Mouse (Mus musculus) limb, embryonic 14.5 days (tissue): ENCODE measurements around the gene Hao1. TPM values are rescaled to one million over a fixed set of nuclear protein-coding genes. Genes with fewer than 3 reads are reported as not detected.

Source experiments
- ATAC-seq: fragments of 200-750 bp; cut with Nextera tagmentation; 2 replicates; pipeline ENCODE4 v1.8.0; 2017; ENCODE audit warnings: low read depth, moderate number of reproducible peaks, moderate TSS enrichment; ENCODE audit not compliant: low FRiP score
- DNase-seq: peaks from one replicate; pipeline ENCODE4 v3.0.0-alpha.2; 2015; ENCODE audit warnings: low spot score
- H3K27ac ChIP-seq: fragments of 300-500 bp; sonication (generic); replicated peaks from 2 replicates; pipeline ENCODE4 v1.5.1; 2014; ENCODE audit warnings: low read depth, mild to moderate bottlenecking, low read length, moderate library complexity, mixed read lengths
- H3K27me3 ChIP-seq: fragments of 300-500 bp; sonication (generic); 2 replicates; pipeline ENCODE4 v1.6.1; 2014; ENCODE audit warnings: low read length, mixed read lengths; ENCODE audit not compliant: control insufficient read depth, insufficient read depth
- H3K36me3 ChIP-seq: fragments of 300-500 bp; sonication (generic); 2 replicates; pipeline ENCODE4 v1.6.1; 2014; ENCODE audit warnings: mild to moderate bottlenecking, low read length, moderate library complexity, mixed read lengths; ENCODE audit not compliant: control insufficient read depth, insufficient read depth
- H3K4me1 ChIP-seq: fragments of 300-500 bp; sonication (generic); 2 replicates; pipeline ENCODE4 v1.6.1; 2014; ENCODE audit warnings: antibody characterized with exemption, low read length, mixed read lengths; ENCODE audit not compliant: control insufficient read depth, insufficient read depth
- H3K4me2 ChIP-seq: fragments of 300-500 bp; sonication (generic); replicated peaks from 2 replicates; pipeline ENCODE4 v1.6.1; 2014; ENCODE audit warnings: low read depth, mild to moderate bottlenecking, low read length, moderate library complexity; ENCODE audit not compliant: severe bottlenecking
- H3K4me3 ChIP-seq: fragments of 300-500 bp; sonication (generic); replicated peaks from 2 replicates; pipeline ENCODE4 v1.5.1; 2014; ENCODE audit warnings: low read length
- H3K9ac ChIP-seq: fragments of 300-500 bp; sonication (generic); 2 replicates; pipeline ENCODE4 v1.6.1; 2014; ENCODE audit warnings: mild to moderate bottlenecking, low read depth, low read length, moderate library complexity; ENCODE audit not compliant: severe bottlenecking
- H3K9me3 ChIP-seq: fragments of 300-500 bp; sonication (generic); 2 replicates; pipeline ENCODE4 v1.6.1; 2016; ENCODE audit warnings: low read length; ENCODE audit not compliant: control insufficient read depth
- POLR2A ChIP-seq: fragments of 200-500 bp; IDR thresholded peaks from 2 replicates; pipeline ENCODE4 v1.8.0; 2012; ENCODE audit warnings: inconsistent platforms, mild to moderate bottlenecking, moderate library complexity, borderline replicate concordance; ENCODE audit not compliant: insufficient read depth, insufficient read length; ENCODE audit errors: extremely low read depth
- WGBS: fragments of 180-500 bp; shearing (Covaris S2); extraction: QIAGEN DNeasy Blood & Tissue Kit; methylation state at CpG from one replicate; pipeline ENCODE4 v1.1.7; 2014; 5-methylcytosine and 5-hydroxymethylcytosine counted together
- polyA plus RNA-seq, 2 experiments: library from polyadenylated mRNA; depleted of rRNA in 1 of 2; stranded (reverse) in 1 of 2; unstranded in 1 of 2; fragments of >200 nt; fragmentation: Nextera tagmentation in 1 of 2; extraction: Ambion mirVana in 1 of 2; gene quantifications; 2 replicates each; pipeline versions ENCODE4 v1.2.1 to v1.2.3; 2012 to 2014

Gene Hao1
- polyA plus RNA-seq, 2 experiments = 0.03 to 0.08 TPM

- Histone ChIP-seq H3K9ac (no peak overlapping the region), H3K4me2 (no peak overlapping the region), H3K9me3 (no peaks in the 10 kb centered on the region), H3K27me3 (no peaks in the 10 kb centered on the region), H3K27ac (no peak overlapping the region), H3K36me3 (no peaks in the 10 kb centered on the region), H3K4me3 (no peak overlapping the region), H3K4me1 (no peaks in the 10 kb centered on the region)
- ATAC-seq (no peak), DNase-seq (no peak)
- TF ChIP-seq POLR2A = no peak
- WGBS = 91% methylated on average over 6 of the region's 6 CpGs
These were observed 73.0 kb downstream of the Hao1 start for GRCm38 (mm10) chr2:134481174-134481573.

- no peak for ATAC-seq
- Histone ChIP-seq H3K4me2 (no peak overlapping the region), H3K4me1 (no peaks in the 10 kb centered on the region)
These were observed 89.0 kb downstream of the Hao1 start for GRCm38 (mm10) chr2:134465132-134465531.

GRCm38 (mm10) chr2:134462321-134462720 is 91.8 kb downstream of the Hao1 start:
- H3K4me1 ChIP-seq = no peaks in the 10 kb centered on the region
- H3K36me3 ChIP-seq = no peaks in the 10 kb centered on the region
- H3K27ac ChIP-seq = no peak overlapping the region
- ATAC-seq (no peak), DNase-seq (no peak)
- 74% methylated on average over 6 of the region's 6 CpGs for WGBS
- no peaks in the 10 kb centered on the region for H3K9me3 ChIP-seq
- no peak overlapping the region for H3K4me3 ChIP-seq
- TF ChIP-seq POLR2A = no peak
- H3K9ac ChIP-seq = no peak overlapping the region
- no peaks in the 10 kb centered on the region for H3K27me3 ChIP-seq
- no peak overlapping the region for H3K4me2 ChIP-seq

More at GRCm38 (mm10) chr2:134465132-134465531, 89.0 kb downstream of the Hao1 start:
- DNase-seq = no peak
- Histone ChIP-seq H3K4me3 (no peak overlapping the region), H3K27me3 (no peaks in the 10 kb centered on the region), H3K9ac (no peak overlapping the region), H3K36me3 (no peaks in the 10 kb centered on the region), H3K9me3 (no peaks in the 10 kb centered on the region), H3K27ac (no peak overlapping the region)
- no peak for TF ChIP-seq POLR2A
- WGBS = 73% methylated on average over 2 of the region's 2 CpGs

- no peaks in the 10 kb centered on the region for H3K9me3 ChIP-seq
- TF ChIP-seq POLR2A = no peak
- 60% methylated on average over 5 of the region's 5 CpGs for WGBS
- H3K36me3 ChIP-seq = no peaks in the 10 kb centered on the region
- H3K4me2 ChIP-seq = no peak overlapping the region
- 0 out of 2 replicates have a peak overlapping the region, but pooled peaks have one; percentile 40 for H3K27ac ChIP-seq
- H3K27me3 ChIP-seq = no peaks in the 10 kb centered on the region
- ATAC-seq = no peak
- no peak overlapping the region for H3K4me3 ChIP-seq
- H3K4me1 ChIP-seq = 0 out of 2 replicates have a peak, but pooled peaks cover 4% of the 10 kb centered on the region
- DNase-seq = peak; percentile 35
- H3K9ac ChIP-seq = no peak overlapping the region
These were observed 93.3 kb downstream of the Hao1 start for GRCm38 (mm10) chr2:134460831-134461230.

GRCm38 (mm10) chr2:134456065-134456505 is 98.1 kb downstream of the Hao1 start:
- DNase-seq (no peak), ATAC-seq (no peak)
- Histone ChIP-seq H3K27ac (no peak overlapping the region), H3K36me3 (no peaks in the 10 kb centered on the region), H3K4me3 (no peak overlapping the region), H3K9me3 (no peaks in the 10 kb centered on the region), H3K4me2 (no peak overlapping the region; the same call in 1 of the 2 replicates), H3K9ac (no peak overlapping the region), H3K4me1 (0 out of 2 replicates have a peak, but pooled peaks cover 4% of the 10 kb centered on the region), H3K27me3 (no peaks in the 10 kb centered on the region)
- WGBS = 24% methylated on average over 7 of the region's 7 CpGs
- no peak for TF ChIP-seq POLR2A

- TF ChIP-seq POLR2A = no peak
- no peak for DNase-seq
- no peak for ATAC-seq
- Histone ChIP-seq H3K4me3 (no peak overlapping the region), H3K4me1 (0 out of 2 replicates have a peak, but pooled peaks cover 4% of the 10 kb centered on the region), H3K9ac (no peak overlapping the region), H3K4me2 (no peak overlapping the region), H3K27me3 (no peaks in the 10 kb centered on the region), H3K27ac (no peak overlapping the region), H3K36me3 (no peaks in the 10 kb centered on the region), H3K9me3 (no peaks in the 10 kb centered on the region)
- whole genome bisulfite sequencing = 82% methylated on average over 1 of the region's 1 CpGs
These were observed 101.4 kb downstream of the Hao1 start for GRCm38 (mm10) chr2:134452748-134453147.
